Mouse (Mus musculus) heart, adult 2 months (tissue): ENCODE results near the gene Daw1.

Experiments
- CTCF ChIP-seq: fragments of 200-600 bp; IDR thresholded peaks from 2 replicates; pipeline ENCODE4 v1.8.1; 2022; ENCODE audit warnings: antibody characterized with exemption, mild to moderate bottlenecking, moderate library complexity
- EP300 ChIP-seq: fragments of 200-500 bp; IDR thresholded peaks from 2 replicates; pipeline ENCODE4 v1.6.1; 2011; ENCODE audit warnings: low read depth, low read length, control low read depth; ENCODE audit not compliant: insufficient read depth

GRCm38 (mm10) chr1:83227946-83228345, 68.4 kb downstream of the Daw1 start:
- no peak for TF ChIP-seq CTCF
- no peak for TF ChIP-seq EP300
